Mouse (Mus musculus) stomach, embryonic 14.5 days (tissue): ENCODE results near the gene 1500009L16Rik. TPM values are rescaled to one million over a fixed set of nuclear protein-coding genes. Genes with fewer than 3 reads are reported as not detected.

ENCODE experiments used
- ATAC-seq: fragments of 200-750 bp; cut with Nextera tagmentation; 2 replicates; pipeline ENCODE4 v1.8.0; 2017; ENCODE audit warnings: low read depth, moderate TSS enrichment; ENCODE audit not compliant: insufficient number of reproducible peaks, insufficient read depth, low FRiP score
- H3K27ac ChIP-seq: fragments of 300-500 bp; sonication (generic); 2 replicates; pipeline ENCODE4 v1.5.1; 2014; ENCODE audit warnings: mild to moderate bottlenecking, low read length, moderate library complexity, mixed read lengths
- H3K27me3 ChIP-seq: fragments of 300-500 bp; sonication (generic); 2 replicates; pipeline ENCODE4 v1.6.1; 2014; ENCODE audit warnings: low read length, control low read depth, mixed read lengths; ENCODE audit not compliant: control insufficient read depth, insufficient read depth
- H3K36me3 ChIP-seq: fragments of 300-500 bp; sonication (generic); 2 replicates; pipeline ENCODE4 v1.6.1; 2014; ENCODE audit warnings: mild to moderate bottlenecking, control low read depth, low read length, moderate library complexity, mixed read lengths; ENCODE audit not compliant: control insufficient read depth, insufficient read depth
- H3K4me1 ChIP-seq: fragments of 300-500 bp; sonication (generic); 2 replicates; pipeline ENCODE4 v1.6.1; 2014; ENCODE audit warnings: low read length, control low read depth, mixed read lengths; ENCODE audit not compliant: control insufficient read depth, insufficient read depth
- H3K4me2 ChIP-seq: fragments of 300-500 bp; sonication (generic); replicated peaks from 2 replicates; pipeline ENCODE4 v1.6.1; 2014; ENCODE audit warnings: low read depth, low read length, control low read depth
- H3K4me3 ChIP-seq: fragments of 300-500 bp; sonication (generic); 2 replicates; pipeline ENCODE4 v1.5.1; 2014; ENCODE audit warnings: low read depth, low read length, control low read depth
- H3K9ac ChIP-seq: fragments of 300-500 bp; sonication (generic); replicated peaks from 2 replicates; pipeline ENCODE4 v1.6.1; 2014; ENCODE audit warnings: low read depth, mild to moderate bottlenecking, control low read depth, low read length, moderate library complexity, mixed read lengths
- H3K9me3 ChIP-seq: fragments of 300-500 bp; sonication (generic); 2 replicates; pipeline ENCODE4 v1.6.1; 2016; ENCODE audit warnings: low read depth, low read length, control low read depth; ENCODE audit not compliant: control insufficient read depth
- WGBS: fragments of 180-500 bp; shearing (Covaris S2); extraction: QIAGEN DNeasy Blood & Tissue Kit; methylation state at CpG from one replicate; pipeline ENCODE4 v1.1.7; 2014; 5-methylcytosine and 5-hydroxymethylcytosine counted together
- polyA plus RNA-seq: library from polyadenylated mRNA; unstranded; fragments of >200 nt; fragmentation: Nextera tagmentation; extraction: Ambion mirVana; gene quantifications from 2 replicates; pipeline ENCODE4 v1.2.1, GENCODE M21; 2014

The 1500009L16Rik gene
- polyA plus RNA-seq, 1 experiment from 2014 or later: 37.5 TPM

DNA sequence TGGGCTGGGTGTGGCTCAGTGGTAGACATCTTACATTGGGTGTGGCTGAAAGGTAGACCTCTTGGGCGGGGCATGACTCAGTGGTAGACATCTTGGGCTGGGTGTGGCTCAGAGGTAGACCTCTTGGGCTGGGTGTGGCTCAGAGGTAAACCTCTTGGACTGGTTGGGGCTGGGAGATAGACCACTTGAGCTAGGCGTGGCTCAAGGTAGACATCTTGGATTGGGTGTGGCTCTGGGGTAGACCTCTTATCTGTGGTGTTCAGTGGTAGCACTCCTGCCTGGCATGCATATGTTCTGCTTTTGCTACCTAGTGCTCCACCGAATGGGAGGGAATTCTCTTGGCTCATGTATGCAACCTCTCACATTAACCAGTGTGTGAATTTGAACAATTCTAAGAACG is 11.1 kb downstream of the 1500009L16Rik start:
- Histone ChIP-seq H3K9ac (no peak overlapping the region), H3K9me3 (no peaks in the 10 kb centered on the region), H3K27ac (no peak overlapping the region), H3K36me3 (no peaks in the 10 kb centered on the region), H3K27me3 (no peaks in the 10 kb centered on the region), H3K4me1 (no peaks in the 10 kb centered on the region), H3K4me2 (no peak overlapping the region), H3K4me3 (no peak overlapping the region)
- ATAC-seq: no peak
- 93% methylated on average over 4 of the region's 4 CpGs for WGBS

DNA sequence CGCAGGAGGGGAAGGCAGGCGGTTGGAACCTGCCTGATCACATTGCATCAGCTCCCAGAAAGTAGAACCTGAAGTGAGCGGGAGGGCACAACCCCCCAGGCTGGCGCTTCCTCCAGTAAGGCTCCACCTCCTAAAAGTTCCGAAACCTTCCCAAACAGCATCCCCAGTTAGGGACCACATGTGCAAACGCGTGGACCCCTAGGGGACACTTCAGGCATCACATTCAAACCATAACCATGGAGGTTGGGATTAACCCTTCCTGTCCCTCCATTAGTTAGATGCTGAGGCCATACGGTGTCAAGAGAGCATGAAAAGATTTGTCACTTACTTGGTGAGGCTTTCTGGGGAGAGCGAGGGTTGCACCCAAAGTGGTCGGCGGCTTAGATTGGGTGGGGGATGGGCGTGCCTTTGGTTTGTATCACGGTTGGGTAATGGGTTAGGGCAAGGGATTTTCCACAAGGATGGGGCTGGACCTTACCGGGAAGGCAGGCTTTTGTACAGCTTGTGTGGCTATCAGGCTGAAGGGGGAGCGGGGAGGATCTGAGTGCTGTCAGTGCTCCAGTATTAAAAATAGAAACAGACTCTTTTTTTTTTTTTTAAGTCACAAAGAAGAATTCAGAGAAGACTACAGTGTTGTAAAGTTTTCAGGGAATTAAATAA is 16.5 kb downstream of the 1500009L16Rik start:
- Histone ChIP-seq H3K9ac (no peak overlapping the region), H3K27ac (no peak overlapping the region), H3K27me3 (no peaks in the 10 kb centered on the region), H3K4me3 (no peak overlapping the region), H3K9me3 (peaks cover 6% of the 10 kb centered on the region; the same call in 1 of the 2 replicates), H3K4me1 (no peaks in the 10 kb centered on the region), H3K36me3 (no peaks in the 10 kb centered on the region), H3K4me2 (no peak overlapping the region)
- no peak for ATAC-seq
- WGBS: 79% methylated on average over 15 of the region's 15 CpGs

DNA sequence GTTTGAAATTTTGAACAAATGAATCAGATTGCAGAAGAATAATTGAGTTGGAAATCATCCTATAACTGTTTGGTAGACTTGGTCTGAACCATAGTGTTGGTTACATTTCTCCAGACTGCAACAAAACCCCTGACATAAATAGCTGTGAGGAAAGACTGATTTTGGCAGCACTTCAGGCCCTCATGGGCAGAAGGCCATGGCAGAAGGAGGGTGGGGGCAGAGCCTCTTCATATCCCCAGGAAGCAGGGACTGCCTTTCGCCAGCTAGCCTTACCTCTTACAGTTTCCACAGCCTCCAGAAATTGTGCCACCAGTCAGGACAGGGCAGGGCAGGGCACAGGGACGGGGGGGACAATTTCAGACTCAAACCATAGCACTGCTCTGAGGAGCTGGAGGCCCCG is 22.0 kb downstream of the 1500009L16Rik start:
- Histone ChIP-seq H3K9ac (no peak overlapping the region), H3K4me1 (no peaks in the 10 kb centered on the region), H3K27ac (no peak overlapping the region), H3K4me2 (no peak overlapping the region), H3K4me3 (no peak overlapping the region), H3K27me3 (no peaks in the 10 kb centered on the region), H3K36me3 (no peaks in the 10 kb centered on the region), H3K9me3 (peaks cover 7% of the 10 kb centered on the region; the same call in 1 of the 2 replicates)
- 80% methylated on average over 3 of the region's 3 CpGs for WGBS
- ATAC-seq: no peak

DNA sequence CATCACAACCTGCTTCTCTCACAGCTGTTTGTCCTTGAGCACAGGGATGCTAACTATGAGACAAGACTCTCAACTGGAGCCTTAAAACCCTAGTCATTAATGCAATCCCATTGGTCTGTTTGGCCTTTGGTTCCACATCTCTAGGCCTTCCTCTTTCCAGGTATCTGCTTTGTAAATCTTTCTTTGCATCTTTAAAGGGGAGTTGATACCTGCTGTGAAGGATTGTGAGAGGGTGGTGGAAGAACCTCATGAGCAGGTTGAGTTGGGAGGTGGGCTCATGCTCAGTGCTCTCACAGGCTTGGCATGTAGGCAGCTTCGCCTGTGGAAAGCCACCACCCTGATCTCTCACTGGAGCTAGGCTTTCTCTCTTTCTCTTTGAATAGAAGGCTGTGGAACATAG is 30.4 kb downstream of the 1500009L16Rik start:
- no peaks in the 10 kb centered on the region for H3K9me3 ChIP-seq
- no peak overlapping the region for H3K9ac ChIP-seq
- no peaks in the 10 kb centered on the region for H3K27me3 ChIP-seq
- no peak for ATAC-seq
- no peaks in the 10 kb centered on the region for H3K4me1 ChIP-seq
- H3K36me3 ChIP-seq: no peaks in the 10 kb centered on the region
- no peak overlapping the region for H3K4me3 ChIP-seq
- no peak overlapping the region for H3K4me2 ChIP-seq
- 93% methylated on average over 1 of the region's 1 CpGs for WGBS
- H3K27ac ChIP-seq: no peak overlapping the region

DNA sequence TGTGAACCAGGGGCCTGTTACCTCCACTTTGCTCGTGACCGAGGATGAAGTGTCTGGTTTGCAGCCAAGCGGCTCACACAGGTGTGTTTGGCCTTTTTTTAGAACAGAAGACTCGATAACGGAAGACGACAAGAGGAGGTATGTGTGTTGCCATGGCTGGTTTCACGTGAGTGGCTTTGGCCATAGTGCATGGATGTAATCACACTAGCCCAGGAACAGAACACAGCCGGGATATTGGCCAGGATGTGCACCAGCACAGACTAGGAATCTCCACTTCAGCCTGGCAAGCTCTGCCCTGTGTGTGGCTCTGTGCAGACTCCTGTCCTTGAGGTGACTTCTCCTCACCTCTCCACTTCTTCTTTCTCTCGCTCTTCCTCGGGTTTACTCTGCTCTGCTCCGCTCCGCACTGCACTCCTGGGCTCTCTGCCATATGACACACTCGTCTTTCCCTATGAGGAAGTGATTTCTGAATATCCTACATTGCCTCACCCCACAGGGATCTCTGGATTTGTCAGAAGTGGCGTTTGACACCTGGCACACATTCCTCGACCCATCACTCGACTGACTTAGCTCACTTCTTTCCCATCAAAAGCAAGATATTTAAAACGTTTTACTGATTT is 34.8 kb downstream of the 1500009L16Rik start:
- H3K4me3 ChIP-seq: no peak overlapping the region
- H3K4me2 ChIP-seq: no peak overlapping the region
- H3K9me3 ChIP-seq: no peaks in the 10 kb centered on the region
- H3K36me3 ChIP-seq: no peaks in the 10 kb centered on the region
- no peaks in the 10 kb centered on the region for H3K4me1 ChIP-seq
- no peak for ATAC-seq
- H3K27ac ChIP-seq: no peak overlapping the region
- WGBS: 74% methylated on average over 17 of the region's 17 CpGs
- H3K9ac ChIP-seq: no peak overlapping the region
- H3K27me3 ChIP-seq: no peaks in the 10 kb centered on the region

DNA sequence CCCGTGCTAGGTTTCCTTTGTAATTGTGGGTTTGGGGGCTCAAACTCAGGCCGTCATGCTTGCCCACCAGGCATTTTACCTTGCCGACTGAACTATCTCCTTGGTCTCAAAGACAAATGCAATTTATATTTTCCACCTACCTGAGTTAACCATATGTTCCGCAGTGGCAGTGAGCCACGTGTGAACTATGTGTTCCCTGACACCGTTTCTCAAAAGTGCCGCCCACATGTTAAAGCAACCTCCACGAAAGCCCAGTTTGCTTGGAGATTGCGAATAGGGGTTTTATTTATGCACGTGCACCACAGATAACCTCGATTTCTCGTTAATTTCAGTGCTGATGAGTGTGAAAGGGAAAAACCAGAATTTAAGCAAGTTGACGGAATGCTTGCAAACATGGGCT is 36.1 kb downstream of the 1500009L16Rik start:
- no peak overlapping the region for H3K4me2 ChIP-seq
- no peaks in the 10 kb centered on the region for H3K9me3 ChIP-seq
- H3K4me1 ChIP-seq: no peaks in the 10 kb centered on the region
- no peak overlapping the region for H3K9ac ChIP-seq
- H3K4me3 ChIP-seq: no peak overlapping the region
- H3K27ac ChIP-seq: no peak overlapping the region
- no peak for ATAC-seq
- no peaks in the 10 kb centered on the region for H3K27me3 ChIP-seq
- WGBS: 84% methylated on average over 13 of the region's 13 CpGs
- no peaks in the 10 kb centered on the region for H3K36me3 ChIP-seq

DNA sequence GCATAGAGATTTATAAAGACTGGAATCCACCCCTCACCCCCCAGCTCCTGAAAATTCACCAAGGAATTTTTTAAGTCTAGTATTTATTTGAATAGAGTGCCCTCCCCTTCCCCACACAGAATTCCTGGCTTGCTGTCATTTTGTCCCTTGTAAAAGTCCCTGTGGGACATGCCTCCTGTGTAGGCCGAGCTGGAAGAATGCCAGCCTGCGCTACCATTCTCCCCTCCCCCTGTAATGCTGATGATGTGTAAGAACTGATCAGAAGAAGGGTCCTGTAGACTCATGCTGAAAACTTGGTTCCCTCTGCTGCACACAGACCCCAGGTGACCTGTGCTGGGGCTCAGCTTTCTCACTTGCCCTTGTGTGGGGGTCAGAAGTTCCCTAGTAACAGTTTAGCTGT is 37.9 kb downstream of the 1500009L16Rik start:
- no peaks in the 10 kb centered on the region for H3K27me3 ChIP-seq
- H3K9ac ChIP-seq: no peak overlapping the region
- no peaks in the 10 kb centered on the region for H3K9me3 ChIP-seq
- WGBS: 55% methylated on average over 2 of the region's 2 CpGs
- no peaks in the 10 kb centered on the region for H3K36me3 ChIP-seq
- H3K4me1 ChIP-seq: no peaks in the 10 kb centered on the region
- ATAC-seq: no peak
- no peak overlapping the region for H3K4me2 ChIP-seq
- no peak overlapping the region for H3K27ac ChIP-seq
- H3K4me3 ChIP-seq: no peak overlapping the region

DNA sequence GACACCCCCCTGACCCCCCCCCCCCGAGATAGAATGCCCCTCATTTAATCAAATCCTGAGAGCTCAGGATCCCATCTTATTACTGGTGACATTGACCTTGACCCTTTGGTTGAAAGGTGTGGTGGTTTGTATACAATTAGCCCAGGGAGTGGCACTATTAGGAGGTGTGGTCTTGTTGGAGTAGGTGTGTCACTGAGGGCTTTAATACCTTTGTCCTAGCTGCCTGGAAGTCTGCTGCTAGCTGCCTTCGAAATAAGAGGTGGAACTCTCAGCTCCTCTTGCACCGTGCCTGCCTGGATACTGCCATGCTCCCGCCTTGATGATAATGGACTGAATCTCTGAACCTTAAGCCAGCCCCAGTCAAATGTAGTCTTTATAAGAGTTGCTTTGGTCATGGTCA is 41.2 kb downstream of the 1500009L16Rik start:
- no peak overlapping the region for H3K4me2 ChIP-seq
- no peaks in the 10 kb centered on the region for H3K4me1 ChIP-seq
- no peaks in the 10 kb centered on the region for H3K9me3 ChIP-seq
- ATAC-seq: no peak
- H3K4me3 ChIP-seq: no peak overlapping the region
- no peaks in the 10 kb centered on the region for H3K27me3 ChIP-seq
- no peak overlapping the region for H3K27ac ChIP-seq
- no peak overlapping the region for H3K9ac ChIP-seq
- no peaks in the 10 kb centered on the region for H3K36me3 ChIP-seq
- WGBS: 83% methylated on average over 4 of the region's 4 CpGs

DNA sequence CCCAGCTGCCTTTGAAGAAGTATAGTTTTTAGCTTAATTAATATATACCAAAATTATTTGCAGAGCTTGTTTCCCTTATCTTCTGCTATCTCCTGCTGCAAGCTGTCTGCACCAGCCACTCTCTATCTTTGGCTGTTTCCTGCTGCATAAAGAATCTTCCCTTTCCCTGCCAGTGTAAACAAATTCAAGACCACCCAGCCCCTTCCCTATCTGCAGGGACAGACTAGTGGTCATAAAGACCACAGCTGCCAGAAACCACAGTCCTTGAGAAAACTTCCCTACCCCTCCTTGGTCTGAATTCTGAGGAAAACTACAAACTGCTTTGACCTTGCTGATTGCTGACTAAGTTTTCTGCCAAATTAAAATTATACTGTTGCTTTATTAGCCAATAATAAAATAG is 44.2 kb downstream of the 1500009L16Rik start:
- Histone ChIP-seq H3K9me3 (no peaks in the 10 kb centered on the region), H3K27me3 (no peaks in the 10 kb centered on the region), H3K27ac (no peak overlapping the region), H3K4me1 (no peaks in the 10 kb centered on the region), H3K36me3 (no peaks in the 10 kb centered on the region), H3K4me2 (no peak overlapping the region), H3K9ac (no peak overlapping the region), H3K4me3 (no peak overlapping the region)
- no peak for ATAC-seq
